ENCODE assay signal across 12 mouse cellular contexts in the genomic region with DNA sequence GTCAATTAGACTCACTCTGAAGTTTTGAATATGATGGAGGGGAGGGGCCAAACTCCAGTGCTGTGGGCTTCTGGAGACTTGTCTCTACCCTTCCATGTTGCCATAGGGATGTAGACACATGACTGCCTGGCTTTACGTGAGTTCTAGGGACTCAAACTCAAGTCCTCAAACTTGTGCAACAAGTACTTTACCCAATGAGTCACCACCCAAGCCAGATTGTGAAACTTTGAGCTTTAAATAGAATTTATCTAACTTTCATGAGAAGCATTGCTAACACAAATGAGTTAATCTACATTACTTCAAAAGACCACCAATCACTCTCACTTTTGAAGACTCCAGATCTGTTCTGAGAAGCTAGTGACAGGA. TPM values are rescaled to one million over a fixed set of nuclear protein-coding genes. Genes with fewer than 3 reads are reported as not detected.
DNase-seq lines count a peak whose midpoint lies in the region; ATAC-seq lines count a peak whose summit lies in the region.
"Had no signal": no experiment of that assay in that cellular context is flagged by ENCODE, and none has a peak within 500 bp of the region (broad histone marks: within the 10 kb centered on the region; RNA-seq: fewer than 3 reads in every experiment).

No protein-coding gene starts in this region.

- no peaks in the 10 kb centered on the region for H3K27me3 ChIP-seq in heart, embryonic 14.5 days (ENCODE audit: control insufficient read depth, insufficient read depth, low read length)
- H3K27me3 ChIP-seq: hindbrain, embryonic 15.5 days had no signal

- H3K27ac ChIP-seq in heart, embryonic 14.5 days (replicated peaks in 1 of 2; ENCODE audit: control insufficient read depth in 1 of 2, insufficient read depth in 1 of 2, low read depth in 2 of 2, low read length in 2 of 2), result peak overlapping the region; percentile 49 to 62; a peak in 3 of 4 replicates
- H3K27ac ChIP-seq in brown adipose tissue, adult 24 weeks (replicated peaks; ENCODE audit: low read depth, low read length), result peak overlapping the region; percentile 70
- H3K27ac ChIP-seq: hindbrain, embryonic 15.5 days had no signal

- H3K4me3 ChIP-seq in heart, embryonic 14.5 days (ENCODE audit: control insufficient read depth in 1 of 2, insufficient read depth in 1 of 2, low read depth in 1 of 2, low read length in 2 of 2), result no peak overlapping the region
- no peak overlapping the region for H3K4me3 ChIP-seq in brown adipose tissue, adult 24 weeks (ENCODE audit: insufficient read depth, low read depth, low read length)
- H3K4me3 ChIP-seq: hindbrain, embryonic 15.5 days had no signal

- H3K9me3 ChIP-seq in heart, embryonic 14.5 days (ENCODE audit: control insufficient read depth, low read length), result no peaks in the 10 kb centered on the region
- H3K9me3 ChIP-seq: hindbrain, embryonic 15.5 days had no signal

- ATAC-seq in heart, embryonic 14.5 days (ENCODE audit: insufficient number of reproducible peaks, insufficient read depth, low FRiP score, low read depth), result no peak
- ATAC-seq in megakaryocyte-erythroid progenitor cell, adult 5-6 weeks (replicated peaks; ENCODE audit: low FRiP score, low TSS enrichment, poor library complexity, severe bottlenecking), result no peak

- peaks cover 31% of the 10 kb centered on the region for H3K36me3 ChIP-seq in heart, embryonic 14.5 days (ENCODE audit: control insufficient read depth, insufficient read depth, low read length)

- no peak overlapping the region for H3K4me2 ChIP-seq in heart, embryonic 14.5 days (ENCODE audit: low read length)
- H3K4me2 ChIP-seq: hindbrain, embryonic 15.5 days had no signal

- WGBS in heart, embryonic 14.5 days, result 19% methylated on average over 1 of the region's 1 CpGs

- DNase-seq in heart, postnatal 4 days, result no peak
- peak; percentile 92 for DNase-seq in 416B (ENCODE audit: low read depth)
- peak; percentile 78 for DNase-seq in lung, postnatal 36 days
- DNase-seq in ovary, postnatal 10 days (ENCODE audit: low spot score), result no peak
- DNase-seq in layer of hippocampus, postnatal 10 days (ENCODE audit: low spot score in 2 of 2), result no peak
- DNase-seq: cerebellum, adult 8-10 months; gastrocnemius, postnatal 14 days; right cerebral cortex, postnatal 4 days had no signal

- H3K9ac ChIP-seq in heart, embryonic 14.5 days (ENCODE audit: low read length), result no peak overlapping the region
- H3K9ac ChIP-seq: hindbrain, embryonic 15.5 days had no signal

- peaks cover 0 to 26% of the 10 kb centered on the region in 2 experiments; a peak in 3 of 4 replicates for H3K4me1 ChIP-seq in heart, embryonic 14.5 days (ENCODE audit: control insufficient read depth in 2 of 2, insufficient read depth in 2 of 2, low read length in 2 of 2)
- 0 out of 2 replicates have a peak, but pooled peaks cover 7% of the 10 kb centered on the region for H3K4me1 ChIP-seq in brown adipose tissue, adult 24 weeks (ENCODE audit: control insufficient read depth, insufficient read depth, insufficient read length, low read length)
- H3K4me1 ChIP-seq: hindbrain, embryonic 15.5 days had no signal

RNA-seq across cellular contexts. Expression of a gene that starts 14.2 kb away (rescaled TPM):
- 28.7 and 29.0 TPM in 2 replicates for polyA plus RNA-seq in heart, embryonic 14.5 days (2014; fragmentation: Nextera tagmentation; extraction: Ambion mirVana)
- total RNA-seq in heart, postnatal 4 days (2021), result 10 to 100 TPM; 28.4 to 31.1 TPM
- polyA plus RNA-seq in brown adipose tissue, adult 24 weeks (2012; ENCODE audit: insufficient read depth, insufficient read length, missing spikeins), result 19.4 and 19.5 TPM in 2 replicates
- total RNA-seq in megakaryocyte-erythroid progenitor cell, adult 5-6 weeks (2014; fragmentation: Nextera tagmentation), result 16.3 and 22.0 TPM in 2 replicates
- 7.7 and 10.1 TPM in 2 replicates for total RNA-seq in megakaryocyte-erythroid progenitor cell, adult 5-6 weeks (2017)
- total RNA-seq in layer of hippocampus, postnatal 10 days (2021), result 10 to 100 TPM; 49.1 to 49.7 TPM

RNA-seq across cellular contexts. Expression of a gene that starts 14.4 kb away (rescaled TPM):
- 9.9 and 12.7 TPM in 2 replicates for polyA plus RNA-seq in heart, embryonic 14.5 days (2014; fragmentation: Nextera tagmentation; extraction: Ambion mirVana)
- 1 to 10 TPM; 4.3 to 4.5 TPM for total RNA-seq in heart, postnatal 4 days (2021)
- polyA plus RNA-seq in brown adipose tissue, adult 24 weeks (2012; ENCODE audit: insufficient read depth, insufficient read length, missing spikeins), result 4.4 and 7.8 TPM in 2 replicates
- 6.6 and 8.4 TPM in 2 replicates for total RNA-seq in megakaryocyte-erythroid progenitor cell, adult 5-6 weeks (2014; fragmentation: Nextera tagmentation)
- total RNA-seq in megakaryocyte-erythroid progenitor cell, adult 5-6 weeks (2017), result 10.6 and 15.9 TPM in 2 replicates
- total RNA-seq in layer of hippocampus, postnatal 10 days (2021), result 1 to 10 TPM; 8.3 to 8.9 TPM

RNA-seq across cellular contexts. Expression of a gene that starts 33.7 kb away (rescaled TPM):
- 10.5 and 11.6 TPM in 2 replicates for polyA plus RNA-seq in heart, embryonic 14.5 days (2014; fragmentation: Nextera tagmentation; extraction: Ambion mirVana)
- total RNA-seq in heart, postnatal 4 days (2021), result 10 to 100 TPM; 21.3 to 22.1 TPM
- 6.9 and 8.1 TPM in 2 replicates for polyA plus RNA-seq in brown adipose tissue, adult 24 weeks (2012; ENCODE audit: insufficient read depth, insufficient read length, missing spikeins)
- total RNA-seq in megakaryocyte-erythroid progenitor cell, adult 5-6 weeks (2014; fragmentation: Nextera tagmentation), result 28.0 and 40.5 TPM in 2 replicates
- total RNA-seq in megakaryocyte-erythroid progenitor cell, adult 5-6 weeks (2017), result 33.1 and 35.6 TPM in 2 replicates
- 10 to 100 TPM; 45.4 to 47.8 TPM for total RNA-seq in layer of hippocampus, postnatal 10 days (2021)

RNA-seq across cellular contexts. Expression of a gene that starts 46.5 kb away (rescaled TPM):
- polyA plus RNA-seq in heart, embryonic 14.5 days (2014; fragmentation: Nextera tagmentation; extraction: Ambion mirVana), result 144 and 149 TPM in 2 replicates
- total RNA-seq in heart, postnatal 4 days (2021), result 10 to 100 TPM; 83.1 to 84.8 TPM
- 20.0 and 38.1 TPM in 2 replicates for polyA plus RNA-seq in brown adipose tissue, adult 24 weeks (2012; ENCODE audit: insufficient read depth, insufficient read length, missing spikeins)
- total RNA-seq in megakaryocyte-erythroid progenitor cell, adult 5-6 weeks (2014; fragmentation: Nextera tagmentation), result 42.7 and 48.6 TPM in 2 replicates
- 25.8 and 38.7 TPM in 2 replicates for total RNA-seq in megakaryocyte-erythroid progenitor cell, adult 5-6 weeks (2017)
- 10 to 100 TPM; 66.9 to 68.3 TPM for total RNA-seq in layer of hippocampus, postnatal 10 days (2021)

RNA-seq across cellular contexts. Expression of a gene that starts 46.6 kb away (rescaled TPM):
- 3.6 and 4.8 TPM in 2 replicates for polyA plus RNA-seq in heart, embryonic 14.5 days (2014; fragmentation: Nextera tagmentation; extraction: Ambion mirVana)
- 10 to 100 TPM; 12.7 to 13.9 TPM for total RNA-seq in heart, postnatal 4 days (2021)
- polyA plus RNA-seq in brown adipose tissue, adult 24 weeks (2012; ENCODE audit: insufficient read depth, insufficient read length, missing spikeins), result 2.2 and 5.6 TPM in 2 replicates
- 17.5 and 18.0 TPM in 2 replicates for total RNA-seq in megakaryocyte-erythroid progenitor cell, adult 5-6 weeks (2014; fragmentation: Nextera tagmentation)
- 4.9 and 6.7 TPM in 2 replicates for total RNA-seq in megakaryocyte-erythroid progenitor cell, adult 5-6 weeks (2017)
- total RNA-seq in layer of hippocampus, postnatal 10 days (2021), result 10 to 100 TPM; 15.1 to 17.0 TPM

Comparison
In these comparisons a context has a peak if more than half of its experiments do, and no peak if none do; other contexts are left out.
1. DNase-seq: peak in 416B (single experiment) and lung, postnatal 36 days (single experiment); none in heart, postnatal 4 days (single experiment), ovary, postnatal 10 days (single experiment) and layer of hippocampus, postnatal 10 days (0 of 2).